ENCODE assay signal across 22 mouse cellular contexts in genomic region chr1:151293311-151294050, GRCm38 (mm10).
"Had no signal": no experiment of that assay in that cellular context is flagged by ENCODE, and none has a peak within 500 bp of the region (broad histone marks: within the 10 kb centered on the region; RNA-seq: fewer than 3 reads in every experiment).

No protein-coding gene starts in this region.

- DNase-seq: kidney, adult 8-10 months; kidney, postnatal 10 days; kidney, postnatal 36 days; left cerebral cortex, postnatal 4 days; liver, embryonic 13.5 days; lung, adult 2 months; lung, postnatal 14 days; retina, postnatal 1 day; right cerebral cortex, postnatal 25 days; spleen, adult 18-20 months; thymus, adult 18-20 months; thymus, postnatal 36 days had no signal

- ATAC-seq: midbrain, embryonic 15.5 days had no signal

- H3K27ac ChIP-seq: kidney, embryonic 15.5 days; limb, embryonic 12.5 days; limb, embryonic 15.5 days; liver, embryonic 13.5 days; macrophage; midbrain, embryonic 15.5 days; neural tube, embryonic 12.5 days; neural tube, embryonic 15.5 days; stomach, embryonic 15.5 days had no signal

- H3K9ac ChIP-seq: kidney, embryonic 15.5 days; limb, embryonic 12.5 days; limb, embryonic 15.5 days; liver, embryonic 13.5 days; midbrain, embryonic 15.5 days; neural tube, embryonic 12.5 days; neural tube, embryonic 15.5 days; stomach, embryonic 15.5 days had no signal

- H3K4me3 ChIP-seq: kidney, embryonic 15.5 days; limb, embryonic 12.5 days; limb, embryonic 15.5 days; liver, embryonic 13.5 days; megakaryocyte, embryonic 14.5 days; midbrain, embryonic 15.5 days; neural tube, embryonic 12.5 days; neural tube, embryonic 15.5 days; stomach, embryonic 15.5 days had no signal

- H3K27me3 ChIP-seq: kidney, embryonic 15.5 days; limb, embryonic 12.5 days; limb, embryonic 15.5 days; liver, embryonic 13.5 days; megakaryocyte, embryonic 14.5 days; midbrain, embryonic 15.5 days; neural tube, embryonic 12.5 days; neural tube, embryonic 15.5 days; stomach, embryonic 15.5 days had no signal

- H3K4me2 ChIP-seq: kidney, embryonic 15.5 days; limb, embryonic 12.5 days; limb, embryonic 15.5 days; liver, embryonic 13.5 days; midbrain, embryonic 11.5 days; midbrain, embryonic 15.5 days; neural tube, embryonic 12.5 days; neural tube, embryonic 15.5 days; stomach, embryonic 15.5 days had no signal

- H3K4me1 ChIP-seq: limb, embryonic 12.5 days; limb, embryonic 15.5 days; midbrain, embryonic 15.5 days; neural tube, embryonic 12.5 days; neural tube, embryonic 15.5 days had no signal

- H3K36me3 ChIP-seq: kidney, embryonic 15.5 days; limb, embryonic 12.5 days; limb, embryonic 15.5 days; liver, embryonic 13.5 days; midbrain, embryonic 15.5 days; neural tube, embryonic 12.5 days; neural tube, embryonic 15.5 days; stomach, embryonic 15.5 days had no signal

- H3K9me3 ChIP-seq: kidney, embryonic 15.5 days; limb, embryonic 12.5 days; limb, embryonic 15.5 days; liver, embryonic 13.5 days; megakaryocyte, embryonic 14.5 days; midbrain, embryonic 15.5 days; neural tube, embryonic 12.5 days; neural tube, embryonic 15.5 days; stomach, embryonic 15.5 days had no signal
